In genomic region chr7:128402577-128402976, GRCm38 (mm10) we compare ENCODE assay signal across 12 mouse cellular contexts.
"Had no signal": no experiment of that assay in that cellular context is flagged by ENCODE, and none has a peak within 500 bp of the region (broad histone marks: within the 10 kb centered on the region; RNA-seq: fewer than 3 reads in every experiment).

No protein-coding gene starts in this region.

- H3K4me3 ChIP-seq: kidney, embryonic 15.5 days; left cerebral cortex, adult 2 months; limb, embryonic 10.5 days; midbrain, embryonic 12.5 days had no signal

- H3K27me3 ChIP-seq: kidney, embryonic 15.5 days; midbrain, embryonic 12.5 days had no signal

- ATAC-seq: lung, postnatal 0 days had no signal

- H3K9me3 ChIP-seq: kidney, embryonic 15.5 days; limb, embryonic 10.5 days; midbrain, embryonic 12.5 days had no signal

- DNase-seq: kidney, adult 2 months; kidney, postnatal 14 days; lung, adult 2 months; lung, postnatal 36 days; right cerebral cortex, postnatal 14 days; thymus, postnatal 4 days had no signal

- H3K36me3 ChIP-seq: limb, embryonic 10.5 days; midbrain, embryonic 12.5 days had no signal

- H3K4me2 ChIP-seq: kidney, embryonic 15.5 days; midbrain, embryonic 12.5 days had no signal

- H3K9ac ChIP-seq: kidney, embryonic 15.5 days; midbrain, embryonic 12.5 days had no signal

- H3K4me1 ChIP-seq: kidney, embryonic 15.5 days; limb, embryonic 10.5 days; midbrain, embryonic 12.5 days had no signal

- H3K27ac ChIP-seq: kidney, embryonic 15.5 days; left cerebral cortex, adult 2 months; limb, embryonic 10.5 days; midbrain, embryonic 12.5 days; stomach, postnatal 0 days had no signal
